Mouse (Mus musculus) kidney, embryonic 15.5 days (tissue): Measurements from ENCODE around the gene Foxp4. TPM values are rescaled to one million over a fixed set of nuclear protein-coding genes. Genes with fewer than 3 reads are reported as not detected.

Source experiments
- ATAC-seq: fragments of 200-750 bp; cut with Nextera tagmentation; replicated peaks from 2 replicates; pipeline ENCODE4 v1.8.0; 2017; ENCODE audit warnings: moderate TSS enrichment; ENCODE audit not compliant: low FRiP score
- H3K27ac ChIP-seq: fragments of 300-500 bp; sonication (generic); 2 replicates; pipeline ENCODE4 v1.5.1; 2015; ENCODE audit warnings: mild to moderate bottlenecking, inconsistent platforms
- H3K27me3 ChIP-seq: fragments of 300-500 bp; sonication (generic); 2 replicates; pipeline ENCODE4 v1.6.1; 2015; ENCODE audit warnings: inconsistent platforms
- H3K36me3 ChIP-seq: fragments of 300-500 bp; sonication (generic); 2 replicates; pipeline ENCODE4 v1.6.1; 2015; ENCODE audit warnings: inconsistent platforms
- H3K4me1 ChIP-seq: fragments of 300-500 bp; sonication (generic); 2 replicates; pipeline ENCODE4 v1.6.1; 2015; ENCODE audit warnings: inconsistent platforms
- H3K4me2 ChIP-seq: fragments of 300-500 bp; sonication (generic); 2 replicates; pipeline ENCODE4 v1.6.1; 2015; ENCODE audit warnings: moderate library complexity, mild to moderate bottlenecking, inconsistent platforms
- H3K4me3 ChIP-seq: fragments of 300-500 bp; sonication (generic); replicated peaks from 2 replicates; pipeline ENCODE4 v1.5.1; 2015; ENCODE audit warnings: mild to moderate bottlenecking, inconsistent platforms
- H3K9ac ChIP-seq: fragments of 300-500 bp; sonication (generic); 2 replicates; pipeline ENCODE4 v1.6.1; 2015; ENCODE audit warnings: mild to moderate bottlenecking, inconsistent platforms
- H3K9me3 ChIP-seq: fragments of 300-500 bp; sonication (generic); replicated peaks from 2 replicates; pipeline ENCODE4 v1.6.1; 2016; ENCODE audit warnings: inconsistent platforms
- WGBS: fragments of 180-500 bp; shearing (Covaris S2); methylation state at CpG from one replicate; pipeline ENCODE4 v1.1.7; 2015; ENCODE audit warnings: mixed read lengths; 5-methylcytosine and 5-hydroxymethylcytosine counted together
- polyA plus RNA-seq: library from polyadenylated mRNA; unstranded; fragments of >200 nt; fragmentation: Nextera tagmentation; extraction: Ambion mirVana; gene quantifications from 2 replicates; pipeline ENCODE4 v1.2.1, GENCODE M21; 2015

Foxp4 gene
- polyA plus RNA-seq, 1 experiment from 2014 or later = 13.7 TPM

DNA sequence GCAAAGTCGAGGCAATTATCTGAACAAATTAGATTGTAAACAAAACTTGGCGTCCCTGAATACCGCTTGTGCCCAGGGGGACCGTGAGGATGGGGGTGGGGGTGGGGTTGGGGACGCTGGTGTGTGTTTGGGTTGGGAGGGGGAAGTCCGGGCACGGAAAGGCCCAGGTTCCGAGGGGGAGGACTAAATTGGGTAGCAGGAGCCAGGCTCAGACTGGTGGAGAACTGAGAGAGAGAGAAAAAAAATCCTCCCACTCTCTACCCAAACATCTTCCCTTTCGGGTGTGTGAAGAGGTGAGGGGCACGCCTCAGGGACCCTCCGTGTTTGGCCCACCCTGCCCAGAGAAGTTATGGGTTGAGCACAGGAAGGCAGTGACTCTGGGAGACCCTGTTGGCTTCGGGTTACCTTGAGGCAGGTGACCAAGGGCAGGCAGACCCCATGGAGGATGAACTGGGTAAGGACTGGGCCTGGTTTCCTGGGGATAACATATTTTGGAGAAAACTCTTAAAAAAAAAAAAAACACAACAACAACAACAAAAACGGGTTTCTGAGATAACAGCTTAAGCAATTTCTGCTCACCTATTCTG is 988 bp upstream of the Foxp4 start:
- Histone ChIP-seq H3K4me3 (peak overlapping the region; percentile 96), H3K4me1 (peaks cover 58% of the 10 kb centered on the region), H3K9ac (peak overlapping the region; percentile 95), H3K36me3 (no peaks in the 10 kb centered on the region), H3K27ac (peak overlapping the region; percentile 98), H3K27me3 (0 out of 2 replicates have a peak, but pooled peaks cover 8% of the 10 kb centered on the region), H3K4me2 (peak overlapping the region; percentile 93), H3K9me3 (no peaks in the 10 kb centered on the region)
- ATAC-seq = 0 out of 2 replicates have a peak, but pooled peaks have one; percentile 0
- WGBS = 4% methylated on average over 13 of the region's 13 CpGs

DNA sequence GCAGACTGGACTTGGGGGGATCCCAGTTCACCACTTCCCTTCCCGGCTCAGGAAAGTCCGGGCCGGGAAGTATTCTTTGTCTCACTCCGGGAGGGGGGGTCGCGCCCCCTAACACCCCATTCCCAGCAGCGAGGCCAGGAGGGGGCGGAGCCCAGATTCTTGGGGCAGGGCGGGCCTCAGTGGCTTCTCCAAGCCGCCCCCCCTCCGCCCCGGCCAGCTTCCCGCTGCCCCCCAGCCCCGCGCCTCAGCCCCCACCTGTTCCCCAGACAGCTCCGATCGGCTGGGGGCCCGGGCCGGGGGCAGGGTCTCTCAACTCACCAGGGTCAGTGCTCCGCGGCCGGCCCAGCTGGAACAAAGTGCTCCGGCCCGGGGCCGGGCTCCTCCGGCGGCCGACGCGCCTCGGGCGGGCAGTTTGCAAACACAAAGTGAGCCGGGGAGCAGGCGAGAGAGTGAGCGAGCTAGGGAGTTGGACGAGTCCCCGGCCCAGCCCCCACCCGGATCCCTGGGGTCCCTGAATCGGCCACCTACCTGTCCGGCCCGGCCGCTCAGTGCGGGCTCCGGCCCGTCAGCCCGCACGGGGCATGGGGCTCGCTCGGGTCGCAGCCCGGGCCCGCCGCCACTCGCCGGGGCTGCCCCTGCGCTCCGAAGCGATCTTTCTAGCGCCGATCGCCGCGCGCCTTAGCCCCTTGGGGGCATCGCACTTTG is 615 bp downstream of the Foxp4 start:
- H3K4me3 ChIP-seq = peak overlapping the region; percentile 96

DNA sequence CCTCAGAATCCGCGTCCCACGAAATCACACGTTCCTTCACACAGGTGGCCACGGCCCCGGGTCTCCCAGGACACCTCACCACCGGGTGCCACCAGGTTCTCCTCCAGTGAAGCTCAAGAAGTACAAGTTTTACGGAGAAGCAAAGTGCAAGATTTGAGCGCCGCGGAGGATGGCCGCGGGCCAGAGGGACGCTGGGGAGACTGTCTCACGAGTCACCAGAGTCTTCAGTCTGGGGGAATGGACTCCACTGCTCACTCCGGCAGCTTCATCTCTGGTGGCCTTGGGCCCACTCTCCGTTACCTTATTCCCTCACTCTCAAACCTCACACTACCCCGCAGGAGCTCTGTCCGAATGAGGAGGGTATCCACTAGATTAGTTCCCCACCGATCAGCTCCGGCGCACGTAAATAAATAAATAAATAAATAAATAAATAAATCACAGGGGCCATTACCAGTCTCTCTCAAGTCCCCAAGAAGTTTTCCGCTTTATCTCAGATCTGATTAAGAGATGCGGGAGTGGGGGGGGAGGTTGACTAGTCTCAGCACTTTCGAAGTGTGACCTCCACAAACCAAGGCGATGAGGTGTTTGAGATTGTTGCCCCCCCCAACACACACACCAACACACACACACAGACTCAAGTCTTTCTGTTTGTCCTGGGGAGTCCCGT is 1.3 kb downstream of the Foxp4 start:
- peak overlapping the region; percentile 96 for H3K4me3 ChIP-seq
- H3K27me3 ChIP-seq = 0 out of 2 replicates have a peak, but pooled peaks cover 8% of the 10 kb centered on the region
- under 1% methylated on average over 28 of the region's 28 CpGs for WGBS
- no peaks in the 10 kb centered on the region for H3K36me3 ChIP-seq
- peak overlapping the region; percentile 93 for H3K4me2 ChIP-seq
- peak overlapping the region; percentile 98 for H3K27ac ChIP-seq
- ATAC-seq = no peak
- peaks cover 62% of the 10 kb centered on the region for H3K4me1 ChIP-seq
- peak overlapping the region; percentile 95 for H3K9ac ChIP-seq
- H3K9me3 ChIP-seq = no peaks in the 10 kb centered on the region

More for the DNA sequence above, 615 bp downstream of the Foxp4 start:
- peak; percentile 48 for ATAC-seq
- Histone ChIP-seq H3K9me3 (no peaks in the 10 kb centered on the region), H3K27ac (peak overlapping the region; percentile 98), H3K9ac (peak overlapping the region; percentile 95), H3K27me3 (0 out of 2 replicates have a peak, but pooled peaks cover 8% of the 10 kb centered on the region), H3K36me3 (no peaks in the 10 kb centered on the region), H3K4me1 (peaks cover 61% of the 10 kb centered on the region), H3K4me2 (peak overlapping the region; percentile 93)
- WGBS = 1% methylated on average over 59 of the region's 65 CpGs

DNA sequence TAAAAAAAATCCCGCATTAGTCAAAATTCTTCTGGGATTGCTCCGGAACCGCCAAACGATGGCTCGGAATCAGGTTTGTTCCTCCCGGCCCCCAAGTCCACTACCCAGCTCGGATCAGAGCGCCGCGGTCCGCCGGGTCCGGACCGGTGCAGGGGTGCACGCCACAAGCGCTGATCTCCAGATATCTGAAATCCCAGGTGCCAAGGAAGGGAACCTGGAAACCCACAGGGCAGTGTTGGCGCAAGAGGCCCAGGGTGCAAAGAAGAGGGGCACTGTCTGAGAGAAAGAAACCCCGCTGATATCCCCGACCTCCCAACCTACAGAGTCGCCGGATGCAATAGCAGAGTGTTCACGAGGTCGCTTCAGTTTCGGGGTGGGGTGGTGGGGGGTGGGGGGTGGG is 1.9 kb downstream of the Foxp4 start:
- H3K36me3 ChIP-seq = no peaks in the 10 kb centered on the region
- H3K27me3 ChIP-seq = 0 out of 2 replicates have a peak, but pooled peaks cover 8% of the 10 kb centered on the region
- no peaks in the 10 kb centered on the region for H3K9me3 ChIP-seq
- H3K4me3 ChIP-seq = peak overlapping the region; percentile 96
- H3K9ac ChIP-seq = peak overlapping the region; percentile 60
- no peak overlapping the region for H3K27ac ChIP-seq
- peak overlapping the region; percentile 93 for H3K4me2 ChIP-seq
- ATAC-seq = no peak
- peaks cover 67% of the 10 kb centered on the region for H3K4me1 ChIP-seq
- under 1% methylated on average over 24 of the region's 24 CpGs for WGBS

DNA sequence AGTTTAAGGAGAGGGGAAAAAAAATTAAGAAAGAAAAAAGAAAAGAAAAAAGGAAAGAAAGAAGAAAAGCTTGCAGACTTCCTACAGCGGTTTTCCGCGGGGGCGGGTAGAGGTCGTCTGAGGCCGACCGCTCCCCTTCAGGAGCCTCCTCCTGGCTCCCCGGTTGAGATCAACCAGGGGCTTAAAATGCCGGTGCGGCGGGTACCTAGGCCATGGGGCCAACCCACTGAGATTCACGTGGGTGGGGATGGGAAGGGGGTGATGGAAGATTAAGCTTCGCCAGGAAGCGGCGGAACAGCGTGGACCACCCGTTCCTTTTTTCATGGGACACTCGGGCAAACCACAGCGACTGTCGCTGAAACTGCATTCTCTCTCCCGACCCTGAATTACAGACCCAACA is 2.3 kb downstream of the Foxp4 start:
- Histone ChIP-seq H3K4me3 (peak overlapping the region; percentile 96), H3K27me3 (0 out of 2 replicates have a peak, but pooled peaks cover 8% of the 10 kb centered on the region), H3K9ac (peak overlapping the region; percentile 60), H3K9me3 (no peaks in the 10 kb centered on the region), H3K4me2 (peak overlapping the region; percentile 93), H3K4me1 (peaks cover 68% of the 10 kb centered on the region), H3K27ac (no peak overlapping the region), H3K36me3 (no peaks in the 10 kb centered on the region)
- ATAC-seq = no peak
- 2% methylated on average over 21 of the region's 21 CpGs for WGBS

DNA sequence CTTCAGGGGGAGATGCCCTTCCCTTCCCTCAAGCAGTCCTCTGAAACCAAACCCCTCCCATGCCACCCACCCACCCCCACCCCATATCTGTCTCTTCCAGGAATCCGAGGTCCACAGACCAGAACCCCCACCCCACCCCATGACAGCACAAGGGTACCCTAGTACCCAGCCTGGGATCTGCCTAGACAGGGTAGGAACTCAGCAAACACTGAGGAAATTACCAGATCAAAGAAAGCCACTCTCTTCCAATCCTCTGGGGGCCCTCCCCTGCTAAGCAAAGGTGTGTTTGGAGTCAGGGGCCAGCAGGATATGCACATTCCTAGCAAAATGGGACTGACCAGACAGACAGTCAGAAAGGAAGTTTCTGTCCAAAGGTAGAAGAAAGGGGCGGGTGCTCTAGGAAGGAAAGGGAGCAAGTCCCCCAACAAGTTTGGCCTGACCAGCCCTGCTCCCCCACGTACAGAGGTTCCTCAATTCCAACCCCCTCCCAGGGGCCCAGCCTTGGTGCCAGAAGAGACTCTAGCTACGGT is 3.2 kb downstream of the Foxp4 start:
- H3K9ac ChIP-seq = no peak overlapping the region
- 0 out of 2 replicates have a peak, but pooled peaks cover 8% of the 10 kb centered on the region for H3K27me3 ChIP-seq
- H3K27ac ChIP-seq = no peak overlapping the region
- H3K4me3 ChIP-seq = peak overlapping the region; percentile 96
- H3K4me1 ChIP-seq = peaks cover 61% of the 10 kb centered on the region
- 36% methylated on average over 4 of the region's 4 CpGs for WGBS
- no peaks in the 10 kb centered on the region for H3K9me3 ChIP-seq
- ATAC-seq = no peak
- no peaks in the 10 kb centered on the region for H3K36me3 ChIP-seq
- peak overlapping the region; percentile 93 for H3K4me2 ChIP-seq

DNA sequence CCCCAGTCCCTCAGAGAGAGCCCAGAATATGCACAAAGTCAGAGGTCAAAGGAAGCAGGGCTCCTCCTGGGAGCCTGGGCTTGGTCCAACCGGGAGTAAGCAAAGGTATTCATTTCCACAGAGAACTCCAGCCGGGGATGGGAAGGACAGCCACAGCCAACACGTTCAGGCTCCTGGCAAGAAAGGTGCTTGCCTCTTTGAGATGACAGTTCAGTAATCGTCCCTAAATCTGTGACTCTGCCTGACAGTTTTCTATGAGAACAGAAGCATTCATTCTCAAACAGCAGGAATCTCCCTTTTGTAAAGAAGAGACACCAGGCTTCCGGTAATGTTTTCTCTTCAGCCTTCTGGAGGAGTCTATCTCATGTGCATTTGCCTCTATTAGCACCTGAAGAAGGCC is 4.6 kb downstream of the Foxp4 start:
- WGBS = 35% methylated on average over 5 of the region's 5 CpGs
- H3K9me3 ChIP-seq = no peaks in the 10 kb centered on the region
- H3K4me2 ChIP-seq = no peak overlapping the region
- 0 out of 2 replicates have a peak, but pooled peaks cover 8% of the 10 kb centered on the region for H3K27me3 ChIP-seq
- ATAC-seq = no peak
- H3K36me3 ChIP-seq = peaks cover 5% of the 10 kb centered on the region; the same call in 1 of the 2 replicates
- no peak overlapping the region for H3K27ac ChIP-seq
- peaks cover 52% of the 10 kb centered on the region for H3K4me1 ChIP-seq
- no peak overlapping the region for H3K9ac ChIP-seq
- no peak overlapping the region for H3K4me3 ChIP-seq

DNA sequence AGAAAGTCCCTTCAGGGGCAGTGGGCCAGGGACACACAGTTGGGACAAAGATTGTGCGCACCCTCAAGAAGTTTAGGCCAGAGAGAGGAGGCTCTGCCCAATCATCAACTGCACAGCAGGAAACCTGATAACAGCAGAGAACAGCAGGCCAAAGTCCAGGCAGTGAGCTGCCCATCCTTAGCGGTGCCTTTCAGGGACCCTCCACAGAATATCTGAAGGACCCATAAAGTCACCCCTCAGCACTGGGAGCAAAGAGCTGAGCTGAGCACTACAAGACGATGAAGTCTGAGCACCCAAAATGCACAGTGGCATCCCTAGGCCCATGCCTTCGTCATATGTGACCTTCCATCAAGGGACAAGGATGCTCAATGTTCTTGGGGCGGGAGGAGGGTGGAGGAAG is 6.5 kb downstream of the Foxp4 start:
- Histone ChIP-seq H3K9me3 (no peaks in the 10 kb centered on the region), H3K27ac (no peak overlapping the region), H3K4me2 (no peak overlapping the region), H3K36me3 (peaks cover 9% of the 10 kb centered on the region), H3K27me3 (0 out of 2 replicates have a peak, but pooled peaks cover 8% of the 10 kb centered on the region), H3K4me1 (peaks cover 49% of the 10 kb centered on the region), H3K4me3 (no peak overlapping the region), H3K9ac (0 out of 2 replicates have a peak overlapping the region, but pooled peaks have one; percentile 2)
- 74% methylated on average over 5 of the region's 5 CpGs for WGBS
- ATAC-seq = no peak

DNA sequence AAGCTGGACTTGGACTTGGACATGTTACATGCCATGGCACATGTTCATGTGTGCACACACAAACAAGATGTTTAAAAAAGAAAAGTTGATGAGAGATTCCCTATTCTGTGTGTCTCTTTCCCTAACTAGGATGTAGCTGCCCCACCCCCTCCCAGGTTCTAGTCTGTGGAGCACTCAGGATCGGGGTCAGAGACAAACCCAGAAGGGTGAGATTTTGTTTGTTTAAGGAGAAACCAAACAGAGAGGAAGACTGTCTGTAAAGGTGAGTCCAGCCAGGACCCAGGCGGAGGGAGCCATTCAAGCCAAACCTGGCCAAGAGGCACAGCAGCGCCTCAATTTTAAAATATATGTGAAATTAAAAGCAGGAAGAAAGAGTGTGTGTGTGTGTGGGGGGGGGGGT is 7.2 kb downstream of the Foxp4 start:
- Histone ChIP-seq H3K27me3 (0 out of 2 replicates have a peak, but pooled peaks cover 8% of the 10 kb centered on the region), H3K4me2 (no peak overlapping the region), H3K4me1 (peaks cover 42% of the 10 kb centered on the region), H3K36me3 (peaks cover 10% of the 10 kb centered on the region), H3K9ac (no peak overlapping the region), H3K4me3 (no peak overlapping the region), H3K9me3 (no peaks in the 10 kb centered on the region), H3K27ac (no peak overlapping the region)
- WGBS = 60% methylated on average over 3 of the region's 3 CpGs
- no peak for ATAC-seq

DNA sequence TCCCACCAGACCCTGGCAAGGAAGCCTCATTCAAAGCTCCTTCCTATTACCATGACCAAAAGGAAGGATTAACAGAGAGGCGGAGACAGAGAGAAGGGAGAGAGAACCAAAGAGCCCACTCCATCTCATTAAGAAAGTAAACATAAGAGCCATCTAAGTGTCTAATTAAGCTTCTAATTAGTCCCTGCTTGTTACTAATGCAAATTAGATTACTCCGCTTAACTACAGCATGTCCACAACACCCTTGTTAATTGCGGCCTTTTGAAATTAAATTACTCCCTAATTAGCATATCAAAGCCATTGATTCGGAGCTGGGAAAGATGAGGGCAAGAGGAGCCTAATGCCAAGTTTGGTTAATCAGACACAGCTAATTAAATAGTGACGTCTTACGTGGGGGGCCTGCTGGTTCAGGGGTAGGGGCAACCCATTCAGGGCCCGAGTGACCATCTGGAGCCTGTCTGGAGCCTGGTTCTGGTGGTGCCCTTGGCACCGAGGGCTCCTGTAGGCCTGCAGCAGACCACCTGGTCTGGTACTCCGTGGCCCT is 9.7 kb downstream of the Foxp4 start:
- no peak overlapping the region for H3K9ac ChIP-seq
- no peak overlapping the region for H3K27ac ChIP-seq
- H3K4me3 ChIP-seq = no peak overlapping the region
- no peaks in the 10 kb centered on the region; the same call in 1 of the 2 replicates for H3K27me3 ChIP-seq
- no peak overlapping the region for H3K4me2 ChIP-seq
- peaks cover 31% of the 10 kb centered on the region for H3K4me1 ChIP-seq
- WGBS = 49% methylated on average over 9 of the region's 9 CpGs
- peaks cover 10% of the 10 kb centered on the region for H3K36me3 ChIP-seq
- H3K9me3 ChIP-seq = no peaks in the 10 kb centered on the region
- no peak for ATAC-seq
